Mouse (Mus musculus): ENCODE results near the gene Artn. TPM values are rescaled to one million over a fixed set of nuclear protein-coding genes. Genes with fewer than 3 reads are reported as not detected.

Gene Artn
- polyA plus RNA-seq, 1 experiment, result not detected

- H3K4me3 ChIP-seq (ENCODE audit: insufficient read depth, low read depth, low read length), result no peak overlapping the region
- 53% methylated on average over 10 of the region's 10 CpGs for WGBS
- H3K4me1 ChIP-seq (ENCODE audit: control insufficient read depth, insufficient read depth, low read length), result peaks cover 16% of the 10 kb centered on the region
- no peak overlapping the region for H3K27ac ChIP-seq (ENCODE audit: insufficient read depth, low read depth, low read length)
- TF ChIP-seq CTCF (IDR thresholded peaks at IDR 0.05; ENCODE audit: insufficient read depth, low read depth, low read length) (no peak), POLR2A (IDR thresholded peaks at IDR 0.05; ENCODE audit: insufficient read depth, low read depth, low read length) (no peak)
Observed at GRCm38 (mm10) chr4:117878301-117878700, 51.3 kb downstream of the Artn start.

Other genes starting within 250 kb of the Artn start
- not detected in 2 replicates for gene Dmap1, start 247.5 kb downstream of the Artn start, polyA plus RNA-seq (2012; ENCODE audit: insufficient read depth, insufficient read length, low replicate concordance, missing spikeins)
- not detected in 2 replicates for gene Gm12845, start 205.4 kb downstream of the Artn start, polyA plus RNA-seq (2012; ENCODE audit: insufficient read depth, insufficient read length, low replicate concordance, missing spikeins)
- not detected in 2 replicates for gene Klf17, start 164.1 kb downstream of the Artn start, polyA plus RNA-seq (2012; ENCODE audit: insufficient read depth, insufficient read length, low replicate concordance, missing spikeins)
- gene Slc6a9, start 95.3 kb downstream of the Artn start, polyA plus RNA-seq (2012; ENCODE audit: insufficient read depth, insufficient read length, low replicate concordance, missing spikeins), result not detected in 2 replicates
- not detected in 2 replicates for gene Ccdc24, start 57.2 kb downstream of the Artn start, polyA plus RNA-seq (2012; ENCODE audit: insufficient read depth, insufficient read length, low replicate concordance, missing spikeins)
- gene B4galt2, start 46.3 kb downstream of the Artn start, polyA plus RNA-seq (2012; ENCODE audit: insufficient read depth, insufficient read length, low replicate concordance, missing spikeins), result not detected in 2 replicates
- not detected in 2 replicates for gene Atp6v0b, start 42.4 kb downstream of the Artn start, polyA plus RNA-seq (2012; ENCODE audit: insufficient read depth, insufficient read length, low replicate concordance, missing spikeins)
- not detected in 2 replicates for gene Dph2, start 37.7 kb downstream of the Artn start, polyA plus RNA-seq (2012; ENCODE audit: insufficient read depth, insufficient read length, low replicate concordance, missing spikeins)
- 213 TPM in 1 of 2 replicates, not detected in the other for gene Ipo13, start 14.8 kb downstream of the Artn start, polyA plus RNA-seq (2012; ENCODE audit: insufficient read depth, insufficient read length, low replicate concordance, missing spikeins)
- gene St3gal3, start 205.2 kb upstream of the Artn start, polyA plus RNA-seq (2012; ENCODE audit: insufficient read depth, insufficient read length, low replicate concordance, missing spikeins), result not detected in 2 replicates

Measured in olfactory bulb, adult 2 months (tissue).